Mouse (Mus musculus) kidney, postnatal 36 days (tissue): ENCODE results near the gene Slc10a7.

Source experiments
- DNase-seq, 2 experiments: peaks; one replicate each; pipeline ENCODE4 v3.0.0; 2021 to 2022; ENCODE audit warnings: mixed read lengths in 2 of 2

Gene Slc10a7

DNA sequence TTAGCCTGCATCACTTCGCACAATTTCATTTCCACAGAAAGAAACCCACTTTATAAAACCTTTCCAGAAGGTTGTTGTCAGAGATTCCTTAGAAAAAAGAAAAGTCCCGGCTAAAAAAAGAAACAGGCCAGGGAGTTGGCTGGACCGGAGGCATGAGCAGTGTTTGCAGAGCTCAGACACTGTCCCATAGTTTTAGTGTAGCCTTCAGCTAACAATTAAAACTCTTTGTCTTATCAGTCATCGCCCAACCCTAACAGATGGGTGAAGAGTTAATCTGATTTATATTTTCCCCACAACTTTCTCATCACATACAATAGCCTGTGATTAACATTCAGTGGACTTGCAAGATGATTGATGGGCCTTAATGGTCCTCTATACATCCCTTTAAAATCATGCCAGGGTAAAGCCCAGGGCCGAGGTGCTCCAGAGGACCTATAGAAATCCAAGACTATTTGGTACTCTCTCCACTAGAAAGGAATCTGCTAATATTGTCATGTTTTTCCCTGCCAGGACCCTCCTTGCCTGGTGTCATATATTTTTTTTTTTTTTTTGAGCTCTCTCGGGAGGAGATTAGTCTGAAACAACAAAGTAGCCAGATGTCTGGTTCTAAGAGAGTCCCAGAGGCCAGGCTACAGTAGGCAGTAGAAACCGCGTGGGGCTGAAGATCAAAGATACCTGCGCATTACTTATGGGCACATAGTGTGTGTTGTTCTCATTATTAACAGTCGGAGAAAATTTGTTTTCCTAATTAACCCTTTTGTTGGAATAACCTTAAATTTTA, 41.0 kb downstream of the Slc10a7 start:
- DNase-seq, result no peak

DNA sequence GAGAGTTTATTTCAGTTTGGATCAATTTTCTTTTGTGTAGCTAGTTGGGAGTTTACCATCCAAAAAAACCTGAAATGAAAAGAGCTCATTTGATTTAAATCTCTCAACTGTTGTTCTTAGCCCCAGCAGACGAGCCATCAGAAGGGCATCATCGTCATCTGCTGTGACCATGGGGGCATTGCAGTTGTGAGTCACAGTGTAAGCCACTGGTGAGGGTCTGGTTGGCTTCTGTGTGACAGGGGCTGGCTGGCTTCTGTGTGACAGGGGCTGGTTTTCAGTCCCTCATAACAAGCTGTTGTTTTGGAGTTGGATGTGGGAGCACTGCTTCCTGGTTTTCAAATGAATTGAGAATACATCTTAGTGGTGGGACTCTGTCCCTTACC, 41.6 kb downstream of the Slc10a7 start:
- DNase-seq, result no peak

DNA sequence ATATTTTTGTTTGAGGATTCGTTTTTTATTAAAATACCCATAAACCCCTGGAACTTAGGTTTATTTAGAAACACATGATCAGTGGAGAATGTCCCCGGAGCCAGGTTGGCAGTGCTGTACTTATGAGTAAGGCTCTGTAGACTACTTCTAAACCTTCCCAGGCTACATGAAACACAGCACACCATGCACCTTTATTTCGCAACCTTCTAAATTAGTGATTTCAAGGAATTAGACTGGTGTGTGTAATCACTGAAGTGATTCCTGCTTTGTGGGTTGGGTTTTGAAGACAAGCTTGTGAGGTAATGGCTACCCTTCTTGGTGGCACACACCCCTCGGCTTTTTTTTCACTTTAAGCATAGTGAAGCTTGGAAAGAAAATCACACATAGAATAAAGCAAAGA, 46.7 kb downstream of the Slc10a7 start:
- no peak for DNase-seq

DNA sequence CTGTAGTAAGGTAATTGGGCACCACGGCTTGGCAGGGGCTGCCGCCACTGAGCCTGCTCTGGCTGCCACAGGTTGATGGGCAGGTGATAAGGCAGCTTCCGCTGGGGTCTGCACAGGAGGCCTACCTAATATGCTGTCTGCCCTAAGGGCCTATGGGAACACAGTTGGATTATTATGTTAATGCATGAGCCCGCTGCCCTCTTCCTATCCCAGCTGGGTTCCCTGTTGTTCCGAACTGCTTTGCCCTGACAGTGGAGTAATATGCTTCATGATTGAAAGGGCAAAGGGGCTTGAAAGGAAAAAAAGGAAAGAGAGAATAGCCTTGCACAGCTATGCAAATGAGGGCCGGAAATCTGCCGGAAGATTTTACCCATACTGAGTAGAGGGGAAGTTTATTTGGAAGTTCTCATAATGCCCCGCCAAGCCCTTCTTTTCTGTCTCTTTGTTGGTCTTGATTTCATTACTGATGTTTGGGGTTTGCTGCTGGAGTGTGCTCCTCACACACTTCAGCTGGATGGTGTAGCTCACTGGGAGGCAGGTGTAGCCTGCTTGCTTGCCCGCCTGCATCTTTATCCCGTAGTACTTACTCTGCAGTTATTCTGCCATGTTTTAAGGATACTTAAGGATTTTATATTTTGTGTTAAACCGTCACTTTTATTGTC, 47.8 kb downstream of the Slc10a7 start:
- DNase-seq, result no peak

DNA sequence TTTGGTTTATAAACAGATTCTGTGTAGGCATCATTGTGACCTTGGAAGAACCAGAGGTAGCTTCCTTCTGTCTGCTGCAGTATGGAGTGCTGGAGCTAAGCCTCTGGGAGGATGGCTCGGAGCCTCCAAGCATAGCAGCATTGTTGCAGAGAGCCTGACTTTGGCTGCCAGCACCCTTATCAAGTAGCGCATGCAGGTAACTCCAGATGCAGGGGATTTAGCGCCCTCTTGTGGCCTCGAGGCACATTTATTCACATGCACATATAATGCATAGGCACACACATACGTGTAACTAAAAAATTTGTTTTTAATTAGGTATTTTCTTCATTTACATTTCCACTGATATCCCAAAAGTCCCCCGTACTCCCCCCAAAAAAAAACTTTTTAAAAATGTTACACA, 52.5 kb downstream of the Slc10a7 start:
- DNase-seq, result no peak

DNA sequence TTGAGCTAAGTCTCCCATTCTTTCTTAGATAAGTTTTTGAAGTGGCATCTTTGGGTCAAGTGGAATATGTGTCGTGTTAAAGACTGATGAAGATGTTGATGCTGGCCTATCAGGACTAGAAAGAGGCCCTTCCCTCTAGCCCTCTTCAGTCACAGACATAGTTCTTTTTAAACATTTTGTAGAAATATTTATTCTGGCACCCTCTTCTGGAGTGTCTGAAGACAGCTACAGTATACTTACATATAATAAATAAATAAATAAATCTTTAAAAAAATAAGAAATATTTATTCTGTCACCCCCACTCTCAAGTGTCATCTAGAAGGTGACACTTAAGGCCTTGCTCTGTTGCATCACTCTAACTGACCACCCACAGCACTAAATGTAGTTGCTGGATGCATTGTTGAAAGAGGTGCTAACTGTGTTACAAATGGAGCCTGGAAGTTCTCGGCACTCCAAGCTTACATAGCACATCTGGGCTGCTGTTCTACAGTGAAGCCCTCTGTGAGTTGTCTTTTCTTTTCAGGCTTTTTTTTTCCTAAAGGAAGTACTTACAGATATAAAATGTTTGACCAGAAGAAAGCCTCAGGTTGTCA, 54.4 kb downstream of the Slc10a7 start:
- DNase-seq, result no peak

DNA sequence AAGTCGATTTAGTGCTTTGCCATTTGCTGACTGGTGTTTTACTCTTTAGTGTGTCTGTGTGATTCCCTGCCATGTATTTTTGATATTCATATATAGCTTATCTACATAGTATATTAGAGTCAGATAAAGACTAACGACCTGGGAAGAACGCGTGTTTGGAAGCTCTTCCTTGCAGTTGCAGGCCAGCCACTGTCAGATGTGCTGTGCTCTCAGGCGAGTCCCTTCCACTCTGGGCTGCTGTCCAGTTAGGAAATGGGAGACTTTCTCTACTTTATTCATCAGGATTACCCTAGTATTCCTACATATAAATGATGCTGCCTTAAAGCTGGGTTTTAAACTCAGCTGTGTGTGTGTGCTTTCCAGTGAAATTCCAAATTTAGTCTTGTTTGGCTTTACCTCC, 55.1 kb downstream of the Slc10a7 start:
- no peak for DNase-seq

DNA sequence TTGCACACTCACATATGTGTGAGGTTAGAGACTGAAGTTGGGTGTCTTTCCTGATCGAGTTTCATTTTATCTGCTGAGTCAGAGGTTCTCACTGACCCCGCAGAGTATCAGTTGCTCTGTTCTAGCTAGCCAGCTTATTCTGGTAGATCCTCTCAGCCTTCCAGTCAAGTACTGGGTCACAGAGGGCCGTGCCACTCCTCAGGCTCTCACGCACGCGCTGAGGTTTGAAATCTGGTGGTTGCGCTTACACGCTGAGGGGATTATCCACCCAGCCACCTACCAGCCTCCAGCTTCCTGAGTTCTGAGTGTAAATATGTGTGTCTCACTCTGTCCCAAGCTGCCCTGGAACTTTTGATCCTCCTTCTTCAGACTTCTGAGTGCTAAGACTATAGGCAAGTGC, 59.0 kb downstream of the Slc10a7 start:
- no peak for DNase-seq

DNA sequence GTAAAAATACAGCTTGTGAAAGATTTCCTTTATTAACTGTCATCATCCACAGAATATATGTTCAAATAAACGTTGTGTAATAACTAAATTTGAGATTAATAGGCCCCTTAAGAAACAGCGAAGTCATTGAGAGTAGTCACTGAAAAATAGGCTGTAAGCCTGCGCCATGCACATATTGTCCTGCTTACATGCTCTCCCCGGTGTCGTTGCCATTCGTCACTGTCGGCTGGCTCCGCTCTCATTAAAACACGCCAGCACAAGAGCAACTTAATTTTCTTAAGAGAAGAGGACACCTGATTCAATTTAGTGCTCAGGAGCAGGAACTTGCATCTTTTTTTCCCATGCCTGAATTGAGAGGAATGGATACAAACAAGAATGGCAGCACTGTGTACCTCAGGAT, 62.4 kb downstream of the Slc10a7 start:
- DNase-seq, result no peak

DNA sequence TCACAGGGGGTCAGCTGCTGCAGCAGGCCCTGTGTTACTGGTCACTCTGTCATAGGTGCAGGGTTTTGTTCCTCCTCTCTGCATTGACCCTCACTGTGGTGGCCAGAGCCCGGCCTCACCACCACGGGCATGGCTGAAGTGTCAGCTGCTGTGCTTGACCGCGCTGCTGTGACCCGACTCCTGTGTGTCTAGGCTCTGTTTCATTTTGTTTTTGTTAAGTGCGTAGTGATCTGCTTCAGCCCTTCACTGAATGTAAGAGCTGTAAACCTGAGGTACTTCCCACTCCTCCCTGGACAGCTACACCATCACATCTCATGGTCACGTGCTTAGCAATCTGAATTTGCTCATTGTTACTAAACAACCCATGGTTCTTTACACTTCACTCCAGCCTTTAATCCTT, 65.1 kb downstream of the Slc10a7 start:
- DNase-seq, result no peak

DNA sequence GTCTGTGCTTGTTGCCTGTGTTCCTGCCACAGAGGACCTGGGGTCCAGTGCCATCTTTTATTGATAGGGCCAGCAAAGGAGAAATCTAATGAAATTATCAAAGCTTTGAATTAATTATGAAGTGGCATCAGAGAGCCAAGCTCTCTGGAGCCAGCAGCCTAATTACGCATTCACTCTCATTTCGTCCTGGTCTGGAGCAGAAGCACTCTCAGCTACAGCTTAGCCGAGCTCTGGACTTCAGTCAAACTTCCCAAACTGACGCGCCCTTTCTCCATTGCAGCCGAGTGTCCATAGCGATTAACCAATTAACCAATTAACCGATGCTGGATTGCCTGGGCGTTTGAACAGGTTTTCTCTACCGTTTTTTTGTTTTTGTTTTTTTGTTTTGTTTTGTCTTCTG, 68.4 kb downstream of the Slc10a7 start:
- DNase-seq, result no peak

DNA sequence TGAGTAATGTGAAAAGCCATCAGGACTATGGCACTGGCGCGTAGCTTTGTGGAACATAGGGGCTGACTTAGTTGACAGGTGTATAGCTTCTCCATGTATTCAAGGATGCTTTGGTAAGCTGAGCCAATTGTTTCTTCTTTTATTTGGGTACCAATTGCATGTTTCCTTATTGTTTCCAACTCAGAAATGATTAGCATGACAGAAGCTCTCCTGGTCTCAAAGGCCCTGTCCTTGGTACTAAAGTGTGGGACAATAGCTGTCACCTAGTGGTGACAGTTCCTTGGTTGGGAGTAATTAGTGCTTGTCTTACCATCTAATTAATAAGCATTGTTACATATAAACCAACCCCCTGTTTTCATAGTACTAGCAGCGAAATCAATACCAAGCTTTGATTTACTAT, 68.9 kb downstream of the Slc10a7 start:
- DNase-seq, result no peak

DNA sequence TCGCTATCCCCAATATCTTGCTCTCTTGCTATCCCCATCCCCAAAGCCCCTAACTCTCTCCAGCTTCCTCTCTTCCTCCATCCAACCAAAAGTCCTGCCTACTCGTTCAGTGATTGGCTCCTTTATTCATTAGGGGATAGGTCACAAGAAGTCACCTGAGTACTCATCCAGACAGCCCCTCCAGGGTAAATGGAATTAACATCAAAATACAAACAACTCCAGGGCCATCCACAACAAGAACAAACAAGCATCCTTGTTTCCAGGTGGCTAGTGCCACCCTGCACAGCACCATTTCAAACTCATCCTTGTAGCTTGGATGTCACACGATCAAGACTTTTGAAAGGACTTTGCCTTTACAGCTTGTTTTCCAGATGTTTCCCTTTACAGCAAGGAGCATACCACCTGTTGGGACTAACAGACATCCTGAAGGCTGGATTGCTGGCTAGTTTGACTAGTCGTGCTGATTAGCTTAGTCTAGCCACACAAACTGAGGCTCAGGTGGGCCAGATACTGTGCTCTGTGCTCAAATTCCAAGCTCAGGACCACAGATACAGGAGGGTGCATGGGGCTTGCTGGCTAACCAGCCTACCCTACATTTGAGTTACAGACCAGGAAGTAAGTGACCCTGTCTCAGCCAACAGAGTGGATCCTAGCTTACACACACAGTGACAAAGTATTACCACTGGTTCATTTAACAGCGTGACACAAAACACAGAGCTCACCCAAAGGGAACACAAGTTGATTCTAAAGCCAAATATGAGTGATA, 75.0 kb downstream of the Slc10a7 start:
- DNase-seq, result no peak

DNA sequence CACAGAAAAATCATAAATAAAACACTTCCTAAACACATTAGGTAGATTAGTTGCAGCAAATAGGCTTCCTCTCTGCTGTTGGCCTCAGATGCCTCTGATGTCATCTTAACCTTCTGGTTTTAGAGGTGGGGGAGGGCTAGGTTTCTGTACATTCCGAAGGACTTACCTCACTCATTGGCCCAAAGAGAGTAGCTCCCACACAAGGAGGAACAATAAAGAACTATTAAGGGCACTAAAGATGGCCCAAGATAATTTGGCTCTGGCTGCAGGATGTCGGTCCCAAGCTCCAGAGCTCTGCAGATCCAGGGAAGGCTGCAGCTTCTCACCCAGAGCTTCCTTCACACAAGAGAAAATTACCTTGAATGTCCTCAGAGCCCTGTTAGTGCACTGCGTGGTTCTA, 75.7 kb downstream of the Slc10a7 start:
- no peak for DNase-seq

DNA sequence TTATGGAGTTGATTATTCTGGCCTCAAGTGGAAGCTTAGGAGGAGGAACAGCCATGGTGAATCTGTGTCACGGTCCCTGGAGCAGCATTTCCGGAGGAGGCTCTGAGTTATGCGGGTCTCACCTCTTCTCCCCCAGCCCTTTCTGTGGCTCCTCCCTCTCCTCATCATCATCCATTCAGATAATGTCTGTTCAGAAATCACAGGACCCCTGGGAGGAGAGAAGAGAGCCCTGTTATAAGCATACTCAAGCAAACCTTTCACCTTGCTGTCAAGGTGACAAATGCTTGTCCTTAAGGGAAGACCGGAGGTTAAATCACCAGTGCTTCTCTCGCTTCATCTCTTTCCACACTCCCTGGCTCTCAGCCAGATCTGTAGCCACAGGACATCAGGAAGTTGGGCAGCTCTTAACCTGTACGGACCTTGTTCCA, 86.3 kb downstream of the Slc10a7 start:
- DNase-seq, result peak; percentile 5 to 18

DNA sequence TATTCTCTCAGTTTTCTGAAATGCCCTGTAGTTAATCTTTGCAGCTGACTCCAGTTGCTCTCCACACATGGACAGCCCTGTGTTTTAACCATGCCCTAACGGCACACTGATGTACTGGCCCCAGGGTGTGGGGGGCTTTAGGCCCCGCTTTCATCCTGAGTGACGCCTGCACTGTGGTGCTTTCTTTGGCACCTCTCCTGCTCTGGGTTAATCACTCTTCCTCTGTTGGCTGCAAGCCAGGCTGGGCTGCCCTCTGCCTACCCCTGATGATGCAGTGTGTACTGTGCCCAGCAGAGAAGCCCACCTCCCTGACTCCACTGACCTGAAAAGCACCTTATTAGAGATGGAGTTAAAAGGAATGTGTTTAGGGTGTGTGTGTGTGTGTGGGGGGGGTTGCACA, 89.1 kb downstream of the Slc10a7 start:
- DNase-seq, result peak; percentile 32 to 66

DNA sequence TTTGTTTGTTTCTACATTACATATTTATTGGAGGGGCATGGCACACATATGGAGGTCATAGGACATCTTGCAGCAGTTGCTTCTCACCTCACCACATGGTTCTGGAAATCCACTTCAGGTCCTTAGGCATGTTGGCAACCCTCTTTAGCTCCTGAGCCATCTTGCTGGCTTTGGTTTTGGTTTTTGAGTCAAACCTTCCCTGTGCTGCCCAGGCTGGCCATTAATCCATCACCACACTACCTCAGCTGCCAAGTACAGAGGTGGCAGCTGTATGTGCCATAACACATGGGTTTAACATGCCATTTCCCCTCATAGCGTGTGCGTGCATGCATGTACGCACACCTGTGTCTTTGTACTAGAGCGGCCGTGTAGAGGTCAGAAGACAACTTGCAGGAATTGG, 93.9 kb downstream of the Slc10a7 start:
- no peak for DNase-seq

DNA sequence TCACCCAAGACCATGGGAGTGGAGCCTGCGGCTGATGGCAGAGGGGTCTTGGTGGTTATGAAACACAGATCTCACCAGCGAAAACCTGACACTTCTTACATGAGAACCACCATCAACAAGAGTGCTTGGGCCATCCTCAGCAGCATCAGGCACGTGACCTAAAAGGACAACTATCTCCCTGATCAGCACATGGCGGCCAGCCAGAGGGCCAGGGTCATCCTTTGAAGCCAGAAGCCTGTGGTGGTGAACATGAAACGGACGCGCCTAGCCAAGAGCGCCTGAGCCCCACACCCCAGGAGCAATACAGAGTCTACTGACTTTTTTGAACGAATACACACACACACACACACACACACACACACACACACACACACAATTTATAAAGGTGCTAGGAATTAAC, 95.3 kb downstream of the Slc10a7 start:
- peak in 1 of 2 experiments; percentile 13 for DNase-seq

DNA sequence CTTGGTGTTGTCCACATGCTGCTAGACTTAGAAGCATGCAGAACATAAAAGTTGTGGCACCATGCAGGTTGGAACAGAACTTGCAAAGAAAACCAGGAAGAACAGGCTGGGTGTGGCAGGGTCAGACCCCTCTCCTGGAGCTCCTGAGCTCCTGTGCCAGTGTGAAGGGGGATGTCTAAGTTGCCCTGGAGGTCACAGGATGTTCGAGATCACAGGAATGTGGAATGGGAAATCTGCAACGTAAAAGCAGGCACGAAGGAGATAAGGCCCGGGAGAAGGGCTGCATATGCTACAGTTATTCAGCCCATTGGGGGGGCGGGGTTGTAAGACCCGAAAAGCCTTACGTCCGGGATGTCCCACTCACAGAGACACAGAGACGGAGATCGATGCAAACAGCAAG, 100.2 kb downstream of the Slc10a7 start:
- no peak for DNase-seq

DNA sequence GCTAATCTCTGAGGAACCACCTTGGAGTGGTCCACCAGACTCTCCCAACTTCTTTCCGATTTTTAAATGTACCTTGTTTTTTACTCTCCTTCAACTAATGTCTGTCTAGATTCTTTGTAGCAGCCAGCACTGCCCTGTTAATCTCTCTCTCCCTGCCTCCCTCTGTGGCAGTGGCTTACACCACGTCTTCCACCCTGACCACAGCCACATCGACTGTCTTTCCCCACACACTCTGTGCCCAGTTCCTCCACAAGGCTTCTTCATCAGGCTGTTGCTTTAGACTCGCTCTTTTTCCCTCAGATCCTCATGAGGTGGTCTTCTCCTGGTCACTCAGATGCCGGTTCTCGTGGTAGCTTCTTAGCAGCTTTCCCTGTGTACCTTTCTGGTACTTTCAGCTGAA, 101.9 kb downstream of the Slc10a7 start:
- no peak for DNase-seq

DNA sequence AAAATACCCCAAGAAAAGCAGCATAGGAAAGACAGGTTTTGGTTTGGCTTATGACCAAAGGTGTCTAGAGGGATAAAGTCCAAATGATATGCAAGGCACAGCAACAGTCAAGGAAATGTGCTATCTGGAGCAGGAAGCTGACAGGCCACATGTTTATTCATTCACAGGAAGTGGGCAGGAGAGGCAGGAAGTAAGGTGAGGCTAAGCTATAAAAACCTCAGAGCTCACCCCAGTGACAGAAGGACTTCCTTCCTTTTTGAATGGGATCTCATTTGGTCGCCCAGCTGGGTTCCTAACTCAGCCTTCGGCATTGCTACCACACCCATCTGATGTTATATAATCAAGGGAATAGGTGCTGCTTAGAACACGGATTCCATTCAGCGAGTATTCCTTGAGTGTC, 113.2 kb downstream of the Slc10a7 start:
- peak in 1 of 2 experiments; percentile 38 for DNase-seq

DNA sequence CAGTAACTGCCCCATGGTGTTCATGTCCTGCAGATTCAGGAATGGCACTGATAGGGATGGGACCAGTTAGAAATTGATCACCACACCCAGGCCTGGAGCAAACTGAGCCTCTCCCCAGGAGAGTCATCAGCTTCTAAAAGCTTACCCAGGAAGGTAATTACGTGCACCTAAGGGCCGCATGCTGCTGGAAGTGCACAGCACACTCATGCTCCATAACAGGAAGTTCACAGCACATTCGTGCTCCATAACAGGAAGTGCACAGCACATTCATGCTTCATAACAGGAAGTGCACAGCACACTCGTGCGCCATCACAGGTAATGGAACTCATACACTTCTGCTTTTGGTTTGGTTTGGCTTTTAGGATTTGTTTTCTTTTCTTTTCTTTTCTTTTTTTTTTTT, 114.8 kb downstream of the Slc10a7 start:
- DNase-seq, result no peak

DNA sequence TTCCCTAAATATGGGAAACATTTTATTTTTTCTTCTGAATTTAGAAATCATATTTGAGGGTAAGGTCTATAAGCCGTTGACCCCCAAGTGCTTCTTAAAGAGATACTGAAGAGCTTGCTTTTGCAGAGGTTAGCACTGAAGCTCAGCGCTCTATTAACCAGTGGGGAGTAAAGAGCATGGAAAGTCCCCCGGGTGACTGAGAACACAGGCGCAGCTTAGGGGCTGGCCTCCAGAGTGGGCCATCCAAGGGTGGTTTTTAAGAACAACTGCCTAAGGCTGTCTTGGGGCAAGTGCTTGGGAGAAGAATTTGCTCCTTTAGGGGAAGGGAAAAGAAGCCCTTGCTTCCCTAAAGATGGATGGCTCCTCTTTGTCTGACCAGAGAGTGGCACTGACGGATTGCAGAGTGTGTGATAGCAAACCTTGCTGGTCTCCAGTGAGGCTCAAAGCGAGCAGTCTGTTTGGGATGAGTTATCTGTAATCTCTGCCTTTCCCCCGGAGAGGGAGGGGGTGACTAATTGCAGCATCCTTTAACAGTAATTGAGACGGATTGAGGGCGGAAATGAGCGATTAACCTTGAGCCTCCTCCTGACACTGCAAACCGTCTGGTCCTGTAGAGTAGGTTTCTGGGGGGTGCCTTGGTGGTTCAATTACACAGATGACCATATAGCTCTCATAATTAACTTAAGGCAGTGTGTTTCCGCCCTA, 115.7 kb downstream of the Slc10a7 start:
- peak in 1 of 2 experiments; percentile 16 for DNase-seq
